Mouse (Mus musculus): ENCODE data around the gene Brd1.

GRCm38 (mm10) chr15:88755761-88756160 lies 21.7 kb upstream of the Brd1 start:
- TF ChIP-seq POLR2A (IDR thresholded peaks at IDR 0.05; ENCODE audit: low read depth, low read length) = no peak
- no peak for TF ChIP-seq CTCF (IDR thresholded peaks at IDR 0.05; ENCODE audit: extremely low read depth, insufficient read length, insufficient replicate concordance, low read depth, low read length)
